Mouse (Mus musculus) MEL (cell line): ENCODE results near the gene Tmem151a. TPM values are rescaled to one million over a fixed set of nuclear protein-coding genes. Genes with fewer than 3 reads are reported as not detected.

Experiments
- DNase-seq: peaks from one replicate; pipeline ENCODE4 v3.0.0; 2011; ENCODE audit warnings: low read depth, low spot score
- H3K27ac ChIP-seq: 2 replicates; pipeline ENCODE4 v1.5.1; 2012; ENCODE audit warnings: low read depth, mild to moderate bottlenecking, control low read depth, low read length, moderate library complexity; ENCODE audit not compliant: control insufficient read depth
- H3K27me3 ChIP-seq, 2 experiments: fragments of 150-350 bp in 1 of 2; sonication (generic) in 1 of 2; 2 replicates each; pipeline ENCODE4 v1.6.1; 2012; ENCODE audit warnings: low read length in 2 of 2, mild to moderate bottlenecking in 2 of 2, improper control_type of control experiment in 1 of 2, moderate library complexity in 1 of 2; ENCODE audit not compliant: insufficient read depth in 2 of 2, control insufficient read depth in 1 of 2
- H3K36me3 ChIP-seq, 2 experiments: 2 replicates each; pipeline ENCODE4 v1.6.1; 2012 to 2014; ENCODE audit warnings: low read length in 2 of 2, improper control_type of control experiment in 1 of 2, inconsistent platforms in 1 of 2, mild to moderate bottlenecking in 1 of 2; ENCODE audit not compliant: insufficient read depth in 2 of 2, control insufficient read depth in 1 of 2
- H3K4me1 ChIP-seq, 2 experiments: fragments of 150-350 bp in 1 of 2; sonication (generic) in 1 of 2; 2 replicates each; pipeline ENCODE4 v1.6.1; 2012; ENCODE audit warnings: low read length in 2 of 2, improper control_type of control experiment in 1 of 2, mild to moderate bottlenecking in 1 of 2; ENCODE audit not compliant: insufficient read depth in 2 of 2, control insufficient read depth in 1 of 2
- H3K4me3 ChIP-seq, 2 experiments: fragments of 150-350 bp in 1 of 2; sonication (generic) in 1 of 2; 2 replicates each; pipeline ENCODE4 v1.5.1; 2012; ENCODE audit warnings: low read depth in 2 of 2, low read length in 2 of 2, mild to moderate bottlenecking in 2 of 2, moderate library complexity in 2 of 2, control low read depth in 1 of 2, improper control_type of control experiment in 1 of 2; ENCODE audit not compliant: control insufficient read depth in 1 of 2, insufficient read depth in 1 of 2
- H3K79me2 ChIP-seq: 2 replicates; pipeline ENCODE4 v1.6.1; 2012; ENCODE audit warnings: mild to moderate bottlenecking, low read length, moderate library complexity; ENCODE audit not compliant: control insufficient read depth, poor library complexity, insufficient read depth
- H3K9ac ChIP-seq: 2 replicates; pipeline ENCODE4 v1.6.1; 2012; ENCODE audit warnings: low read depth, mild to moderate bottlenecking, control low read depth, low read length, moderate library complexity; ENCODE audit not compliant: control insufficient read depth, poor library complexity, severe bottlenecking
- H3K9me3 ChIP-seq: fragments of 150-350 bp; sonication (generic); replicated peaks from 2 replicates; pipeline ENCODE4 v1.6.1; 2012; ENCODE audit warnings: mild to moderate bottlenecking, low read length, improper control_type of control experiment, moderate library complexity; ENCODE audit not compliant: insufficient read depth
- BHLHE40 ChIP-seq: IDR thresholded peaks from 2 replicates; pipeline ENCODE4 v1.6.1; 2012; ENCODE audit warnings: low read depth, mild to moderate bottlenecking, inconsistent platforms, low read length, improper control_type of control experiment, borderline replicate concordance
- CHD1 ChIP-seq: IDR thresholded peaks from 2 replicates; pipeline ENCODE4 v1.6.1; 2012; ENCODE audit warnings: low read depth, mild to moderate bottlenecking, inconsistent platforms, low read length, improper control_type of control experiment
- CHD2 ChIP-seq: IDR thresholded peaks from 2 replicates; pipeline ENCODE4 v1.6.1; 2011; ENCODE audit warnings: low read length, improper control_type of control experiment
- CTCF ChIP-seq, 3 experiments: IDR thresholded peaks in 2 of 3; conservative IDR thresholded peaks in 1 of 3; 2 replicates each; pipeline ENCODE4 v1.5.1; 2011 to 2012; ENCODE audit warnings: low read length in 3 of 3, low read depth in 2 of 3, mild to moderate bottlenecking in 2 of 3, improper control_type of control experiment in 1 of 3, inconsistent platforms in 1 of 3, mixed read lengths in 1 of 3, moderate library complexity in 1 of 3; ENCODE audit not compliant: control insufficient read depth in 1 of 3, insufficient read depth in 1 of 3, poor library complexity in 1 of 3, severe bottlenecking in 1 of 3
- E2F4 ChIP-seq: IDR thresholded peaks from 2 replicates; pipeline ENCODE4 v1.6.1; 2011; ENCODE audit warnings: low read depth, low read length, improper control_type of control experiment, borderline replicate concordance
- ELF1 ChIP-seq: IDR thresholded peaks from 2 replicates; pipeline ENCODE4 v1.6.1; 2014; ENCODE audit warnings: low read depth, mild to moderate bottlenecking, inconsistent platforms, low read length, improper control_type of control experiment, moderate library complexity
- EP300 ChIP-seq, 2 experiments: IDR thresholded peaks; 2 replicates each; pipeline ENCODE4 v1.6.1; 2011; ENCODE audit warnings: improper control_type of control experiment in 2 of 2, low read length in 2 of 2, low read depth in 1 of 2, mild to moderate bottlenecking in 1 of 2
- ETS1 ChIP-seq: IDR thresholded peaks from 2 replicates; pipeline ENCODE4 v1.6.1; 2012; ENCODE audit warnings: low read depth, mild to moderate bottlenecking, inconsistent platforms, low read length, improper control_type of control experiment, moderate library complexity
- GABPA ChIP-seq: IDR thresholded peaks from 2 replicates; pipeline ENCODE4 v1.6.1; 2012; ENCODE audit warnings: low read depth, mild to moderate bottlenecking, inconsistent platforms, low read length, improper control_type of control experiment, moderate library complexity
- HCFC1 ChIP-seq: IDR thresholded peaks from 2 replicates; pipeline ENCODE4 v1.6.1; 2012; ENCODE audit warnings: low read depth, mild to moderate bottlenecking, inconsistent platforms, low read length, improper control_type of control experiment, moderate library complexity
- JUND ChIP-seq: IDR thresholded peaks from 2 replicates; pipeline ENCODE4 v1.6.1; 2011; ENCODE audit warnings: low read depth, mild to moderate bottlenecking, improper control_type of control experiment, low read length
- KAT2A ChIP-seq: conservative IDR thresholded peaks from 2 replicates; pipeline ENCODE4 v1.6.1; 2012; ENCODE audit warnings: low read depth, low read length, improper control_type of control experiment, inconsistent platforms
- MAFK ChIP-seq: IDR thresholded peaks from 2 replicates; pipeline ENCODE4 v1.6.1; 2011; ENCODE audit warnings: low read depth, mild to moderate bottlenecking, low read length, improper control_type of control experiment, borderline replicate concordance
- MAX ChIP-seq: IDR thresholded peaks from 2 replicates; pipeline ENCODE4 v1.6.1; 2011; ENCODE audit warnings: low read length, improper control_type of control experiment
- MYB ChIP-seq: IDR thresholded peaks from 2 replicates; pipeline ENCODE4 v1.6.1; 2011; ENCODE audit warnings: mild to moderate bottlenecking, low read depth, low read length, improper control_type of control experiment
- NELFE ChIP-seq: IDR thresholded peaks from 2 replicates; pipeline ENCODE4 v1.6.1; 2011; ENCODE audit warnings: low read depth, low read length, improper control_type of control experiment
- NRF1 ChIP-seq: IDR thresholded peaks from 2 replicates; pipeline ENCODE4 v1.6.1; 2014; ENCODE audit warnings: low read depth, mild to moderate bottlenecking, inconsistent platforms, low read length, improper control_type of control experiment, moderate library complexity; ENCODE audit not compliant: poor library complexity, insufficient read depth, severe bottlenecking
- POLR2AphosphoS5 ChIP-seq: IDR thresholded peaks from 2 replicates; pipeline ENCODE4 v1.6.1; 2012; ENCODE audit warnings: low read depth, borderline replicate concordance, mild to moderate bottlenecking, inconsistent platforms, low read length, moderate library complexity, mixed read lengths
- RAD21 ChIP-seq: IDR thresholded peaks from 2 replicates; pipeline ENCODE4 v1.6.1; 2011; ENCODE audit warnings: mild to moderate bottlenecking, low read depth, low read length, improper control_type of control experiment
- SIN3A ChIP-seq: IDR thresholded peaks from 2 replicates; pipeline ENCODE4 v1.6.1; 2012; ENCODE audit warnings: low read length, improper control_type of control experiment, inconsistent platforms
- SMC3 ChIP-seq: IDR thresholded peaks from 2 replicates; pipeline ENCODE4 v1.6.1; 2011; ENCODE audit warnings: low read depth, low read length, improper control_type of control experiment
- TAL1 ChIP-seq: IDR thresholded peaks from 2 replicates; pipeline ENCODE4 v1.6.1; 2012; ENCODE audit warnings: mild to moderate bottlenecking, inconsistent platforms, low read length, moderate library complexity, mixed read lengths
- TBP ChIP-seq: IDR thresholded peaks from 2 replicates; pipeline ENCODE4 v1.8.0; 2011; ENCODE audit warnings: low read depth, low read length, improper control_type of control experiment
- TCF12 ChIP-seq: IDR thresholded peaks from 2 replicates; pipeline ENCODE4 v1.6.1; 2014; ENCODE audit warnings: low read depth, mild to moderate bottlenecking, inconsistent platforms, low read length, improper control_type of control experiment, moderate library complexity
- UBTF ChIP-seq: IDR thresholded peaks from 2 replicates; pipeline ENCODE4 v1.6.1; 2012; ENCODE audit warnings: low read depth, mild to moderate bottlenecking, inconsistent platforms, low read length, improper control_type of control experiment, moderate library complexity, borderline replicate concordance; ENCODE audit not compliant: insufficient read depth
- USF1 ChIP-seq: IDR thresholded peaks from 2 replicates; pipeline ENCODE4 v1.6.1; 2014; ENCODE audit warnings: low read depth, mild to moderate bottlenecking, inconsistent platforms, low read length, improper control_type of control experiment, moderate library complexity
- USF2 ChIP-seq, 2 experiments: IDR thresholded peaks; 2 replicates each; pipeline ENCODE4 v1.6.1; 2011 to 2012; ENCODE audit warnings: improper control_type of control experiment in 2 of 2, low read length in 2 of 2, borderline replicate concordance in 1 of 2, inconsistent platforms in 1 of 2, low read depth in 1 of 2, mild to moderate bottlenecking in 1 of 2; ENCODE audit not compliant: insufficient read depth in 1 of 2
- ZC3H11A ChIP-seq: IDR thresholded peaks from 2 replicates; pipeline ENCODE4 v1.6.1; 2012; ENCODE audit warnings: low read depth, mild to moderate bottlenecking, inconsistent platforms, low read length, improper control_type of control experiment
- ZKSCAN1 ChIP-seq: IDR thresholded peaks from 2 replicates; pipeline ENCODE4 v1.6.1; 2012; ENCODE audit warnings: low read depth, mild to moderate bottlenecking, inconsistent platforms, low read length, improper control_type of control experiment, moderate library complexity
- ZMIZ1 ChIP-seq: IDR thresholded peaks from 2 replicates; pipeline ENCODE4 v1.6.1; 2012; ENCODE audit warnings: low read depth, mild to moderate bottlenecking, inconsistent platforms, low read length, improper control_type of control experiment, moderate library complexity
- polyA plus RNA-seq, 2 experiments: library from polyadenylated mRNA; stranded (reverse) in 1 of 2; unstranded in 1 of 2; fragments of >175 nt in 1 of 2; fragments of >200 nt in 1 of 2; gene quantifications; 2 replicates each; pipeline versions ENCODE4 v1.2.1 to v1.2.4; 2012; ENCODE audit warnings: low replicate concordance in 2 of 2, low read depth in 1 of 2; ENCODE audit not compliant: insufficient read length in 2 of 2, insufficient read depth in 1 of 2, missing spikeins in 1 of 2
- total RNA-seq: library from RNA; depleted of rRNA; stranded (reverse); fragments of 300-350 nt; gene quantifications from 2 replicates; pipeline ENCODE4 v1.2.3, GENCODE M21; 2012

Gene Tmem151a
- total and polyA plus RNA-seq, 3 experiments = 0.63 TPM; not detected in 2

DNA sequence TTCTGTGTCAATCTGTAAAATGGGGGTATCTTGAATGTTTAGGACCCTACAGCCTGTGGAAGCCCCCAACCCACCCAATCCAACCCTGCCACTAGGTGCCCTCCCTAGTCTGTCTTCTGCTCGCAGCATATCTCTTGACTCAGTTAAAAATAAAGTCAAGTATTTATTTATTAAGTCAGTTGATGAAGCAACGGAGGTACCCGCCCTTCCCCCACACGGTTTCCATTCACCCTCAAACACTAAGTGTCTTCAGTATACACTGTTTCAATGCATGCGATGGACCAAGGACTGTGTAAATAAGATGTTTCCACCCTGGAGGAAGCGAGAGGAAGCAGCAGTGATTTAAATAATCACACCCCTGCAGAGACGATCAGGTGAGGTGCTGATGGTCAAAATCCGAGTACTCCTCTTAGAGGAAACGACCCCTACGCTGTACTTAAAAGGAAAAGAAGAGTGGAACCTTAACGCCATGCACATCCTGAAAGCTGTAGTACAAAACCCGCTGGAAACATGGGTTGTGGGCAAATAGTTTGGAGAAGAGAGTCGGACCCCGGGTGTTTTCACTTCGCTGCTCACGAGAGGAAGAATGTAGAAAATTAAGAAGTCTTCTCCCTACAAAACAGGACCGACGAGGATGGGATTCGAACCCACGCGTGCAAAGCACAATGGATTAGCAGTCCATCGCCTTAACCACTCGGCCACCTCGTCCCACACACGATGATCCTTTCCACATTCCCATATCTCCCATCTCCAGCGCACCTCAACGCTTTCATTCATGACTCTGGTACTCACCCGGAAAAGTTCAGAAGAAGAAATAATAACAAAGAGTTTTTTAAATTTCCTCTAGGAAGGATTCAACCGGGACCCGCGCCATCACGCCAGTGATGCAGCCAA is 47.4 kb downstream of the Tmem151a start:
- Histone ChIP-seq H3K79me2 (peaks cover 21% of the 10 kb centered on the region), H3K9ac (peak overlapping the region; percentile 78), H3K4me1 (peaks cover 2 to 18% of the 10 kb centered on the region in 2 experiments), H3K4me3 (peak overlapping the region; percentile 57 to 87), H3K27ac (peak overlapping the region; percentile 5; the same call in 1 of the 2 replicates), H3K27me3 (no peaks in the 10 kb centered on the region), H3K36me3 (peaks cover 0 to 7% of the 10 kb centered on the region in 2 experiments; a peak in 1 of 4 replicates), H3K9me3 (no peaks in the 10 kb centered on the region)
- DNase-seq = peak; percentile 88
- no peak for TF ChIP-seq CHD1
- no peak for TF ChIP-seq CHD2
- peak; percentile 56 for TF ChIP-seq SIN3A
- TF ChIP-seq NELFE = no peak
- TF ChIP-seq ZMIZ1 = no peak
- no peak for TF ChIP-seq USF1
- TF ChIP-seq TAL1 = no peak
- TF ChIP-seq ZKSCAN1 = no peak
- TF ChIP-seq MAFK = peak; percentile 99
- TF ChIP-seq E2F4 = no peak
- no peak for TF ChIP-seq GABPA
- no peak for TF ChIP-seq ZC3H11A
- peak; percentile 69; the same call in 1 of the 2 replicates for TF ChIP-seq KAT2A
- no peak for TF ChIP-seq CTCF (IDR thresholded peaks at IDR 0.05 in 2 of 3, conservative IDR thresholded peaks at IDR 0.05 in 1 of 3; ENCODE audit: control insufficient read depth in 1 of 3, insufficient read depth in 1 of 3, low read depth in 2 of 3, low read length in 3 of 3, poor library complexity in 1 of 3, severe bottlenecking in 1 of 3)
- no peak for TF ChIP-seq RAD21
- TF ChIP-seq NRF1 = peak; percentile 30; the same call in 1 of the 2 replicates
- TF ChIP-seq BHLHE40 = peak; percentile 5; the same call in 1 of the 2 replicates
- no peak for TF ChIP-seq SMC3
- no peak for TF ChIP-seq UBTF
- TF ChIP-seq MAX = no peak
- TF ChIP-seq ETS1 = no peak
- TF ChIP-seq JUND = no peak
- no peak for TF ChIP-seq MYB
- TF ChIP-seq TBP = peak; percentile 100
- TF ChIP-seq ELF1 = peak; percentile 79
- no peak for TF ChIP-seq EP300 (IDR thresholded peaks at IDR 0.05; ENCODE audit: low read depth in 1 of 2, low read length in 2 of 2)
- TF ChIP-seq HCFC1 = no peak
- TF ChIP-seq USF2 (IDR thresholded peaks at IDR 0.05; ENCODE audit: borderline replicate concordance in 1 of 2, insufficient read depth in 1 of 2, low read depth in 1 of 2, low read length in 2 of 2) = no peak
- TF ChIP-seq POLR2AphosphoS5 = no peak
- TF ChIP-seq TCF12 = no peak
